Mouse (Mus musculus) ZHBTc4 (cell line): ENCODE data around the gene Mex3a.

Experiments
- DNase-seq: peaks from one replicate; pipeline ENCODE4 v3.0.0-alpha.2; 2011; ENCODE audit warnings: low read depth, low spot score

Mex3a gene

DNA sequence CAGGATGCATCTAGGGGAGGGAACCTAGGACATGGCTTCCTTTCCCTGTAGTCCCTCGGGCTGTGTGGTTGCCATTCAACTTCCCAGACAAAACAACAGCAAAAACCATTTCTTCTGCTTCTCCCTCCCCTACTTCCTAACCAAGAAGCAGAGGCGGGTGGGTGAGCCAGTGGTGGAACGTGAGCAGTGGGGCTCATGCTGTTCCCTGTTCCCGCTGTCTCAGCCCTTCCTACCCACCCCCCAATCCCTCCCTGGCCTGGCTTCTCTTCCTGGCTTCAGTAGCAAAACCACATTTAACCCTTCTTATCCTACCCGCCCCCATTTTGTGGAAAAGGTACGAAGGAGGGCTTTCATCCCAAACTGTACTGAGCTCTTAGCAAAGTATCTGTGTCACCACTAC, 27.1 kb upstream of the Mex3a start:
- DNase-seq, result no peak

DNA sequence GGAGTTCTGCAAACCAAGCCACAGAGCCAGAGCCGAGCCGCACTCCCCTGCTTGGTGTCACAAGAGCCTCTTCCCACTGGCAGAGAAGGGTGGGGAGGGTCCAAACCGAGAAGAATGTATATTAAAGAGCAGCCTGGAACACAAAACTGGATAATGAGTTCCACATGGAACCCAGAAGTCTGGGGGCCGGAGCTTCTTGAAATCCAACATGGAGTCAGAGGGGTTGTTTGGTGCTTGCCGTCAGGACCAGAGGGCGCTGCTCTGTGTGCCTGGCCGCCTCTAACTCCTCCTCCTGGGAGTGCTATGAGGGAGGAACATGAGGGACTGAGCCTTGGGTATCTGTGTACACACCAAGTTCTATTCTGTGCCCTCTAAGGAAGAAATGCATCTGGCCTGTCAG, 26.4 kb upstream of the Mex3a start:
- DNase-seq, result peak; percentile 67

DNA sequence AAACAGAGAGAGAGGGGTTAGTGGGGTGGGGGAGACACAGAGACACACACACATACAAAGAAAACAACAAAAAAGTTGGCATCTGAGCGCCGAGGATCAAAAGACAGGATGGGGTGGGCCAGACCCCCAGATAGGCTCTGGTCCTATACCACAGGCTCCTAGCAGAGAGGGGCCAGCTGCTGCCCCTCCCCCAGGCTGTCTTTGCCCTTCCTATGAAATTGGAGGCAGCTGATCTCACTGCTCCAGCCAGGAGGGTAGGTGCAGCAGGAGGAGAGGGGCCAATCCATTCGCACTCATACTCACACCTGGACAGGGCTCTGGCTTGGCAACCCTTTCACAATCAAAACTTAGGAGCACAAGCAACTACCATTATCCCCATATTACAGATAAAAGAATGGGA, 22.9 kb upstream of the Mex3a start:
- DNase-seq, result no peak

DNA sequence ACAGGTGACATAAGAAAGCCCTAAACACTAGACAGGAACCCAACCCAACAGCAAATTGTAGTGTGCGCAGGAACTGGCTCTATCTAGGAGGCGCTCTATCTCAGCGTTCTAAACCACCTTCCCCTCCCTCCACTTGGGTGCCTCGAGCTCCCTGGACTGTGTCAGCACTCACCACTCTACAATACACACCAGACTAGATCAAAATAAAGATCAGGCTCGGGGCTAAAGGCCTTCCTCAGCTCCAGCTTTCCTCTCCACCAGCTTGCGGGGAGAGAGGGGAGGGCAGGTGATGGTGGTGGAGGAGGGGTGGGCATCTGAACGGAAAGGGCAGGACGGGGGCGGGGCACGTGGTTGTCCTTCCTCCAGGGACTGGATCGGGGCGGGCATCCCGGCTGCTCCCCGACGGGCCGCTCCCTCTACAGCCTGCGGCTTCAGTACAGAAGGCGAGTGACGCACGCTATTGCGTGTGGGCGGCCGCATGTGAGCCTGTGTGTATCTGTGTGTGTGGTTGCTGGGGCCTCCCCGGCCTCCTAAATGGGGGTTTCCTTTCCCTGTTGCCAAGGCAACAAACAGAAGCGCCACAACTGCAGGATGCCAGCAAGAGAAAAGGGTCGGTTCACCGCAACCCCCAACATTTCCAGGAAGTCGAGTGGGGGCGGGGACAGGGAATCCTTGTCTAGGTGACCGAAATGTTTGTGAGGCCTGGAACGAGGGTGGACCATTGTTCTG, 22.3 kb upstream of the Mex3a start, which contains the start of gene Lmna:
Lmna (minus strand) TSS at position 265 of the 729 bp plus-strand sequence.
- peak; percentile 98 for DNase-seq

DNA sequence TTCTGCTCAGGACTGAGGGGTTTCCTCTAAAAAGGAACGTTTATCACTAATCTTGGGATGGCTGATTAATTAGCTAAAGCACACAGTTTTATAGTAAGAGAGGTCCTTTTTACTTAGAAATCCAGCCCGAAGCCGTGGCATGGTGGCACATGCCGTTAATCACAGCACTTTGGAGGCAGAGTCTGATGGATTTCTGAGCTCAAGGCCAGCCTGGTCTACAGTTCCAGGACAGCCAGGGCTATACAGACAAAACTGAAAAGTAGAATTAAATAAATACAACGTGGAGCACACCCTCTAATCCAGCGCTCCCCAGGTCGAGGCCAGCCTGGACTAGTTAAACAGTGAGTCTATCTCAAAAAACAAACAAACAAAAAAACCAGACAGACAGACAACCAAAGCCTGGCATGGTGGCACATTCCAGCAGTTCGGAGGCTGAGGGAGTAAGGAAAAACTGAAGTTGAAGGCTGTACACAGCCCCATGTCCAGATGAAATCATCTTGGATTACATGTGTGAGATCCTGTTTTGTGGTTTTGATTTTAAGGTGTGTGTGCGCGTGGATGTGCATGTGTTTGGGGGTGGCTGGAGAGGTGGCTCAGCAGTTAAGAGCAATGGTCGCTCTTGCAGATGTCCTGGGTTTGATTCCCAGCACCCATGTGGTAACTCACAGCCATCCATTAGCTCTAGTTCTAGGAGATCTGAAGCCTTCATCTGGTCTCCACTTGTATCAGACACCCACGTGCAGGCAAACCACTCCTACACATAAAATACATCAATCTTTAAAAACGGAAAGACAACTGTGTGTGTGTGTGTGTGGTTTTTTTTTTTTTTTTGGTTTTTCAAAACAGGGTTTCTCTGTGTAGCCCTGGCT, 21.5 kb upstream of the Mex3a start:
- no peak for DNase-seq

DNA sequence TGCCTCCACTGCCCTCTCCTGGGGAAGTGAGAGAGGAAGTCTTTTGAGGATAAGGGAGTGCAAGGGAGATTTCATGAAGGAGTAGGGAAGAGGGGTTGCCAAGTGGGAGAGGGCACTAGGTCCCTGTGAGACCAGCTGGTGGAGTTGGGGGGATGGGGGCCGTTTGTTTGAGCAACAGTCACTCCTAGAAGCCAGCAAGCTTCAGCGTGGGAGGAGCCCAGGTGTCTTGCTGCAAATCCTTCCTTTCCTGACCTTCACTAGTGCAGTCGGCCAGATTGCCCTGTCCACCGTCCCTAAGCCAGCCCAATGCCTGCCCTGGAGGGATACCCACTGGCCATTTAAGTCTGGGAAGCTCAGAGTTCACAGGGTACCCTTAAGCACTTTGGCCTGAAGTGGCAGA, 20.6 kb upstream of the Mex3a start:
- DNase-seq, result no peak

DNA sequence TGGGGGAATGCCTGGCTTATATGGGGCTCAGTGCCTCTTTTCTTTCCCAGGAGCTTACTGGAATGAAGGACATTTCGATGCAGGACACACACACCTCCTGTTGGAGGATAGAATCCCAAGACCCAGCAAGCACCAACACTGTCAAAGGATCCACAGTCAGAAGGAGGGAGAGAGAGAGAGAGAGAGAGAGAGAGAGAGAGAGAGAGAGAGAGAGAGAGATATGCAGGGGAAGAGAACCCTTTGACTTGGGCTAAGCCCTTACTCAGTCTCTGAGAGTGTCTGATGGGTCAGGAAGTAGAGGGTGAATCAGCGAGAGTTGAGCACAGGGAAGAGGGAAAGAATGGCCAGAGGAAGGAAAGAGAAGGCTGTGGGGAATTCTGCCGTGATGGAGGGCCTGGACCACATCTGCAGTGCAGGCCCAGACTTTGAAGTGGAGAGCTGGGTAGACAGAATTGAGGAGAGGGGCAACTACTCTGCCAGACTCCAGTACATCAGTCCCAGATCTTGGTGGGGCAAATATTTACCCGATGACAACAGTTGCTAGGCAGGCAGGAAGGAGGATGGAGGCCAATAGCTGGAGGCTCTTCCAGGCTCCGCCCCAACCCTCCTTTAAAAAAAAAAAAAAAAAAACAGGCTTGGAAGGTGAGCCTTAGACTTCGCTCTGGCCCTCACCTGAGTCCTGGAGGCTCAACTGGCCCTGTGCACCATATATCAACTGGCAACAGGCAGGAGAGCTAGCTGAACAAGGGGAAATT, 19.9 kb upstream of the Mex3a start:
- no peak for DNase-seq

DNA sequence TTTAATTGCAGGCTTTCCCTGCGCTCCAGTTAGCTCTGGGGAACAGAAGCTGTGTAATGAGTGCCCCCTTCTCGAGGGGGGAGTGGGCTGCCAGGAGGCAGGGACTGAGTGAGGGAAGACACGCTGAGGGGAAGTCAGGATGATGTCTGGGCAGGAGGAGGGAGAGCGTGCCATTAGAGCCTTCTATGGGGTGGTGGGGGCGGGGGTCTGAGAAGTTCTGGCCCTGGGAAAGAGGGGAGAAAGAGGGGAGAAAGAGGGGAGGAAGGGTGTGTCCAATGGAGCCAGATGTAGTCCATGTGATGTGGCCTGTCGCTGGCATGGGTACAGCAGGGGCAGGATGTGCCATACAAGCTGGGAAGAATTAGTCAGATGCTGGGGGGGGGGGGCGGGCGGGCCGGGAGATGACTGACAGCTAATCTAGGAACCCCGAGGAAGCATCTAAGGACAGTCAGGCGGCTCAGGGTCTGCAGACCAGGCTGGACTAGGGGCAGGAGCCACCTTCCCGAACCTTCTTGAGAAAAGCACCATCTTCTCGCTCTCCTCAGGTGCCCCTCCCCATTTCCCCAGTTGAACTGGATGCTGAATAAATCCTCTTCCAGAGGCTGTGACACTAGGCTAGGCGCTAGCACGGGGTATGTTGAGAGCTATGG, 19.2 kb upstream of the Mex3a start:
- DNase-seq, result no peak

DNA sequence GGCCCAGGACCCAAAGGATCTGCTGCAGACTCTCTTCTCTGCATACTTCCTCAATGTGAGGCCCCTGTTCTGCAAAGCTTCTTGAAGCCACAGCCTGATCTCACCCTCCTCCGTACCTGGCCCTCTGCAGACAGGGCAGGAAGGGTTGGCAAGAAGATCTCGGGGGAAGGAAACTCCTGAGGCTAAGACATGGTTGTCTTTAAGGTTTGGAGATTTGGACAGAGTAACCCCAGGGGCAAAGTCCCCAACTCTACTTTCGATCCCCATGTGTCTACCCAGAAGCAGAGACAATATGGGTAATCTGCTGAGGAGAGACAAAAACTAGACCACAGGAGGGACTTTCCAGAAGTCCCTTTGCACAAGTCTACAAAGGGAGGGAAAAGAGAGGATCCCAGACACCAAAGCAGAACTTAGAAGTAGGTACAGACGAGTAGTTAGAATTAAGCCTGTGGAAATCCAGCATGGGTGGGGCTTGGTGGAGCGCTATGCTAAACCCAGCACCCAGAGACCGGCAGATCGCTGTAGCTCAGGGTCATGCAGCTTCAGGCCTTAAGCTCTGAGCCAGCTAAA, 18.6 kb upstream of the Mex3a start:
- no peak for DNase-seq

DNA sequence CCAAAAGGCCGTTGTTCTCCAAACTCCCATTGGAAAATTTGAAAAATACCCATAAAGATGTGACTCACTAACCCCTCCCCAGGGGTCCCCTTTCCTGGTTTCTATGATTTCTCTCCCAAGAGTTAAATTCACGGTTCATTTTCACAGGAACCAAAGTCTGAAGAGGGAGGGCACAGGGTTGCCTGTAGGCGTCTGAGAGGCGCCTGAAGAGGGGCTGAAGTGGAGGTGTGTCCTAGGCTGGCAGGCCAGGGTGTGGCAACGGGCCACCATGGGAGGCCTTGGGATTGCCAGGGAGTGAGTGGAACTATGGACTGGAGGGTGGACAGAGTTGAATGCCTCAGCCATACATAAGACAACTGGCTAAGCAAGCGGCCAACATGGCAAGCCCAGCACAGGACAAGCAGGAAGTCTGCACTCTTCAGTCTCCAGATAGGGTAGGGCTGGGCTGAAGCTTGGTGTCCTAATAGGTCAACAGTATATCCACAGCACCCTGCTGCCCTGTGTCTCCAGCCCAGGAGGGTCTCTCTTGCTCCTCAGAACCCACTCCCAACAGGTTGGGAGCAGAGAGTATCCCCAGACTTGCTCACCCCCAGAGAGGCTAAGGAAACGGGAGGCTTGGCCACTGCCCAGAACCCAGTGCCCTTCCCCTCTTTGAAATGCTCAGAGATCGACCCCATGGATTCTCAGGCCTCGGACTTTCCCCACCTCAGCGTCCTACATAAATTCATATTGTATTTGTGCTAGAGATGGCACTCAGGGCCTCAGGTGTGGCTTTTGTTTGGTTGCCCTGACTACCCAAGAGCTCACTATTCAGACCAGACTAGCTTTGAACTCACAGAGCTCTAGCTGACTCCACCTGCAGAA, 17.7 kb upstream of the Mex3a start:
- DNase-seq, result no peak

DNA sequence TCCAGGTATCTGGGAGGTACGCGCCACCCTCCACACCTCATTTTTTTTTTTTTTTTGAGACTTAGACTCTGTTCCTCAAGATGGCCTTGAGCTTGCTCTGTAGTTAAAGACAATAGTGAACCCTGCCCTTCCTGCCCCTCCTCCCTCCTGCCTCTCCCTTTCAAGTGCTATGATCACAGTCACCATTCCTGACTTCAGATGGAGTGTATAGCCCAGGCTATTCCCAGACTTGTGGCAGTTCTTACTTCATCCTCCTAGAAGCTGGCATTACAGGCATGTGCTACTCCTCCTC, 17.2 kb upstream of the Mex3a start:
- peak; percentile 57 for DNase-seq

DNA sequence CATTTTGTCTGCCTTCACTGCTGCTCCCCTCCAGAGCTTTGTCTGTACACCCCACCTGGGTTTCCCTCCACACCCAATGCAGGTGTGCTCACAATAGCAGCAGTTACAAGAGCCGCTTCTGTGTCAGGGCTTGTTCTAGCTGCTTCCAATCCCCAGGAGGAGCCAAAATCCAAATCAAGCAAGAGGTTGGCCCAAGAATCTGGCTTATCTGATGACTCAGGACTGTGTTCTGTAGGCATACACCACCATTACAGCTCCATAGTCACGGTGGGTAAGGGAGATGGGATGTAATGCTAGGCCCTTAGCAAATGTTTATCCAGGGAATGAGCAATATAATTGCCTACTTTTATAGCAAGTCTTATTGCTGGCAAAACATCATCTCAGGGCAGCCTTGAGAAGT, 15.8 kb upstream of the Mex3a start:
- no peak for DNase-seq

DNA sequence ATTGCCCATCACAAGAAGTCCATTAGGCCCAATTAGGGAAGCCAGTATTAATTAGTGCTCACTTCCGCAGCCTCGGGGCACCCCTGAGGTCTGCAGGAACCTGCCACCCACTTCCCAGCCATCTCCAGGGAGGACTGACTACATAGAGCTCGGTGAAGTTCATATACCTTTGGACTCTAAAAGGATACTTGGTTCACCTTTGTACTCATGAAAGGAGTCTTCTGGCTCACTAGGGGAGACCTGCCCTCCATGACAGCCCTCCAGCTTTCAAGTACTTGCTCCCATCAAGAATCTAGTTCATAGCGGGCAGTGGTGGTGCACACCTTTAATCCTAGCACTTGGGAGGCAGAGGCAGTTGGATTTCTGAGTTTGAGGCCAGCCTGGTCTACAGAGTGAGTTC, 13.8 kb upstream of the Mex3a start:
- no peak for DNase-seq

DNA sequence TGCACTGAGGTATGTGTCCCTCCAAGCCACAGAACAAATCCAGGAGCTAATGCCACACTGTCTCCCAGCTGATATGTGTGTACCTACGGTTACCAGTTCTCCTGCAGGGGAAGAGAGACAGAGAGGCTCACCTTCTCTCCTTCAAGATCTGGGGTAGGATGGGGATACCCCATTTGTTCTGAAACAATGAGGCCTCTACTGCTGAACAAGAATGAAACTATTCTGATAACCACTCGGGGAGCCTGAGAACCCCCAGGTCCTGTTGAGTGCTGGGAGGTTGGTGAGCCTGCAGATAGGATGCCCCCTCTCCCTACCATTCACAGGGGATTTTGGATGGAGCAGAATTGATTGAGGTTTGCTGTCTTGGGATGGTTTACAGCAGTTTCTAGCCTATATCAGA, 12.1 kb upstream of the Mex3a start:
- no peak for DNase-seq

DNA sequence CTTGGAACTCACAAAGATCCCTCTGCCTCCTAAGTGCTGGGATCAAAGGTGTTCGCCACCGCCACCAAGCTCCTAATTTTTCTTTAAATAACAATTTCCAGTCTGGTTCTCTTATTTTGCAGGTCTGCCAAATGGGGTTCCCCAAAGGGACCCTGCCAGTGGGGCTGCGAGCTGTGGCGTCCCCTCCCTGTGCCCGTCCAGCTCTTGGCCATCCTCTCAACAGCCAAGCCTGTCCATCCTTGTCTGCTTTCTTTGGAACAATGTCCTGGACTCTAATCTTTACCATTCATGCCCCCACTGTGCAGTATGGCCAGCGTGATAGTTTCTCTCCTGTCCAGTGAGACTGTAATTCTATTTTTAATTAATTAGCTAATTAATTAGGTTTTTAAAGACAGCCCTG, 11.0 kb upstream of the Mex3a start:
- DNase-seq, result no peak

DNA sequence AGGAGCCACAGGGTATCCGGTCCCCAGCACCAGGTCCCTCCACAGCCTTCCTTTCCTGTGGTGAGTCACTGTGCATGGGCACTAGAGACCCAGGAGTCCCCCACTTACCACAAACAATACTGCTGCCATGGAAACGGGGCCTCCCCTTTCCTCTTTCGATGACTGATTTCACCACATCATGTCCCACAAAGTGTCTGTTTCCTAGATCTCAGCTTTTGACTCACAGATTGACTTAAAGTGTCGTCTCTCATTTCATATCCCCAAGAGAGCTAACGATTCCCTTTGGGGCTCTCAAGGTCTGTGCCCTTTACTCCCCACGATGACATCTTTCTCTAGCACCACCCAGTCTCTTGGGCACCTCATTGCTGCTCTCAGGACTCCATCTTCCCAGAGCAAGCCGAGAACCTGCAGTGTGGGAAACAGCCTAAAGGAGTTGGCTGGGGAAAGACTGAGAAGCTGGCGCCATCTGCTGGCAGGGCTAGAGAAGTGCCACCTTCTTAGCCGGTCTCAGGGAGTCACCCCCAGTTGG, 10.3 kb upstream of the Mex3a start:
- DNase-seq, result peak; percentile 86

DNA sequence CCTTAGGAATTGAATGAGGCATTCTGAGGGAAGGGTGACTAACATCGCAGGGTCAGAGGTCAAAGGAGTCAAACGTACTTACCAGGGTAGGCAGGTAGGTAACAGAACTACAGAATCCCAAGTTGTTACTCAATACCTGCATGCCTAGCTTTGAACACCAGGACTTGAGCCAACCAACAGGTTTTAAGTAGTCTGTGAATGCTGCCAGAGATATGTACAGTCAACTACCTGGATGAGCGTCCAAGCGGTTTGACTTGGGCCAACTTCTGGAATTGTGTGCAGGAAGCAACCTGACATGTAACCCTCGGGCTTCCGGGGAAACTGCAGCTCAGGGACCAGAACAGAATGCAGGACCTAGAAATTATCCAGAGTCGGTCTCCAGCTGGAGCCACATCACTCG, 9.2 kb upstream of the Mex3a start:
- DNase-seq, result no peak

DNA sequence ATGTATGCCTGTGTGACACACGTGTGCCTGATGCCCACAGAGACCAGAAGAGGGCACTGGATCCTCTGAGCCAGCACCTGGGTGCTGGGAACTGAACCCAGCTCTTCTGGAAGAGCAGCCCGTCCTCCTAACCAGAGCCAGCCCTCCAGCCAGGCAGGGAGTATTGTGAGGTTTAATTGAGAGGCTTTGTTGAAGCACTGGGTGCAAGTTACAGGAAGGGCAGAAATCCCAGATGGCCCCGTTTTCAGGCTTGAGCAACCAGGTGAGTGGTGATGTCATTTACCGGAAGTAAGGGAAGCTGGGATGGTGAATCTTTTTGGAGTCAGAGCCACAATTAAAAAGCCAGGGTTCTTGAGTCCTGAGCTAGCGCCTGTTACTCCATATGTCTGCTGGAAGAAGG, 7.2 kb upstream of the Mex3a start:
- no peak for DNase-seq

DNA sequence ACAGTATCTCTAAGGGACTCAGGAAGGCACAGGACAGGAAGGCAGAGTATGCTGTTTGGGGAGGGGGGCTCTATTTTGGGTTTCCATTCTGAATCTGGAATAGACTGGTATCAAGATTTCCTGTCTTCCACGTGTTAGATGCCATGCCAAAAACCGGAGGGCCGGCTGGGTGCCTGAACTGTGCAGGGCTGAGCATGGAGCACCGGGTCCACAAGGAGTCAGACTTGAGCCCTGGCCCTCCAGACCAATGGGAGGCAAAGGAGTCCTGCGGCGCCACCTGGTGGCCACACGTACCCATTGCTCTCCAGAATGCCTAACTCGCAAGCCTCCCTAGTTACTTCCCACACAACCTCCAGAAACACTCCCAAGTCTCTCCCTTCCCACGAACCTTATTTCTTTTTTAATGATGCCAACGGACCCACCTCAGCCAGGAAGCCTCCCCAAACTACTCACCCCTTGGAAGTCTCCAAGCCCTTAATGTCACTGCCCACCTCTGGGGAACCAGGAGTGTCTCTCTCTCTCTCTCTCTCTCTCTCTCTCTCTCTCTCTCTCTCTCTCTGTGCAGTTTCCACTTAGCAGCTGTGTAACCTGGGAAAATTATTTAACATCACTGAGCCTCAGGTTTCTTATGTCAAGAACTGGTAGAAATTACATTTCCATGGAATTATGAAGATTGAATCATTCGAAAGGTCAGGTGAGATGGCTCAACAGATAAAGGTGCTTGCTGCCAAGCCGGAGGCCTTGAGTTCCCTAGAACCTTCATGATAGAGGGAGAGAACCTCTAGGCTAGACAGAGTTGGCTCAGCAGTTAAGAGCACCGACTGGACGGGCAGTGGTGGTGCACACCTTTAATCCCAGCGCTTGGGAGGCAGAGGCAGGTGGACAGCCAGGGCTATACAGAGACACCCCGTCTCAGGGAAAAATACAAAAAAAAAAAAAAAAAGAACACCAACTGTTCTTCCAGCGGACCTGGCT, 5.8 kb upstream of the Mex3a start:
- DNase-seq, result peak; percentile 95
